Mouse (Mus musculus): ENCODE results near the gene Klra8. TPM values are rescaled to one million over a fixed set of nuclear protein-coding genes. Genes with fewer than 3 reads are reported as not detected.
"Not testable (repeated sequence)": the region's sequence is repeated elsewhere in the genome, so short reads cannot be mapped to it uniquely, and the experiment has no call there.

The Klra8 gene
- not detected in 2 replicates for polyA plus RNA-seq (2015; fragmentation: Nextera tagmentation; extraction: Ambion mirVana)

DNA sequence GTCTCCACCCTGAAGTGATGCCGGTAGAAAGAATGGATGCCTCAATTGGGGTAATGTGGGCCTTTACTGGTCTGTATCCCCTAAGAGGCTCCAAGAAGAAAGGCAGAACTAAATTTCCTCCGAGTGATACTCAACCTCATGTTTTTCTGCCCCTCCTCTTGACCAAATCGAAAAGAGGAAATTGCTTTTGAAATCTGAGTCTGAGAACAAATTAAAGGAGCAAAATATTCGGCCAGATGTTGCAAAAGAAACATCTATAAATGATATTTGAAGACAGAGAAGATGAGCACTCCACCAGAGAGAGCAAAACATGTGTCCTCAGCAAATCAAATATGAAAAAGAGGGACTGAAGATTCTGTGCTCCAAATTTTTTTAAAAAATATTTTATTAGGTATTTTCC lies at the start of gene Klra8:
Gene Klra8 (minus strand): TSS at position 101 of the 400 bp plus-strand sequence.
- not testable (repeated sequence) for H3K4me1 ChIP-seq; H3K27ac ChIP-seq; H3K9ac ChIP-seq; H3K4me2 ChIP-seq; H3K4me3 ChIP-seq; ATAC-seq (replicated peaks); H3K27me3 ChIP-seq (replicated peaks); H3K9me3 ChIP-seq; H3K36me3 ChIP-seq (replicated peaks)
- WGBS, result 67% methylated on average over 4 of the region's 4 CpGs

- Histone ChIP-seq H3K4me1 (no peaks in the 10 kb centered on the region), H3K9me3 (no peaks in the 10 kb centered on the region), H3K27ac (no peak overlapping the region), H3K4me2 (no peak overlapping the region), H3K4me3 (no peak overlapping the region), H3K9ac (no peak overlapping the region), H3K36me3 (replicated peaks) (no peaks in the 10 kb centered on the region), H3K27me3 (replicated peaks) (no peaks in the 10 kb centered on the region)
- ATAC-seq (replicated peaks), result no peak
- WGBS, result 81% methylated on average over 1 of the region's 1 CpGs
These were observed 19.2 kb downstream of the Klra8 start for GRCm38 (mm10) chr6:130110485-130110884.

DNA sequence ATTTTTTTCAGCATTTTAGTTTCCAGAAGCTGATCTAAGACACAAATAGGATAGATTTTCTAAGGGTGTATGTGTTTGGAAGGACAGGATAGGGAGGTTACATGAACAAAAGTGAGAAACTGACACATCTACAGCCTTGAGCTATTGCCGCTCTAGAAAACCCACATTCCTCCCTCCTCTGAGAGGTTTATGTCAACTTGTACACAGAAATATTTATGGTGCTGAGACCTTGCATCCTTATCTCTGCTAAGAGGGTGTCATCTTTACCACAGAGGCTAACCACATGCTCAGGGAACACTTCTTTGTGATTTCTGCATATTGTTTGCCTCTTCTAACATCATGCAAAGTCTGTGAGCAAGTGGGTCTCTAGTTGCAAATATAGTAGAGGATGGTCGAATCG lies 27.0 kb downstream of the Klra8 start:
- not testable (repeated sequence) for ATAC-seq (replicated peaks); H3K9ac ChIP-seq; H3K36me3 ChIP-seq (replicated peaks); H3K27ac ChIP-seq; H3K4me2 ChIP-seq; H3K4me1 ChIP-seq; H3K9me3 ChIP-seq; H3K27me3 ChIP-seq (replicated peaks); H3K4me3 ChIP-seq
- WGBS, result 93% methylated on average over 3 of the region's 3 CpGs

GRCm38 (mm10) chr6:130092336-130092948 lies 37.3 kb downstream of the Klra8 start:
- H3K4me3 ChIP-seq, result no peak overlapping the region
- H3K27ac ChIP-seq, result no peak overlapping the region
- no peaks in the 10 kb centered on the region for H3K27me3 ChIP-seq (replicated peaks)

DNA sequence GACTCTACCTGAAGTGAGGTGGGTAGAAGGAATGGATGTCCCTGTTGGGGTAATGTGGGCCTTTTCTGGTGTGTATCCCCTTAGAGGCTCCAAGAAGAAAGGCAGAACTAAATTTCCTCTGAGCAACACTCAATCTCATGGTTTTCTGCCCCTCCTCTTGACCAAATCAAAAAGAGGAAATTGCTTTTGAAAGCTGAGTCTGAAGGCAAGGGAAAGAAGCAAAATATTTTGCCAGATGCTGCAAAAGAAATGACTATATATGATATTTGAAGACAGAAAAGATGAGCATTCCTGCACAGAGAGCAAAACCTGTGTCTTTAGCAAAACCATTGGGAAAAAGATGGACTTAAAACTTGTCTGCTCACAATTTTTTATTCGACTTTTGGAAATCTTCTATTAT lies 62.5 kb downstream of the Klra8 start, which contains the start of gene Klra4:
Gene Klra4 (minus strand): TSS at position 101 of the 400 bp plus-strand sequence.
- H3K36me3 ChIP-seq (replicated peaks); H3K9ac ChIP-seq; H3K27me3 ChIP-seq (replicated peaks); H3K4me3 ChIP-seq; H3K27ac ChIP-seq; H3K4me2 ChIP-seq; H3K9me3 ChIP-seq; ATAC-seq (replicated peaks); H3K4me1 ChIP-seq: not testable (repeated sequence)
- 60% methylated on average over 1 of the region's 1 CpGs for WGBS

More at GRCm38 (mm10) chr6:130092336-130092948, 37.3 kb downstream of the Klra8 start:
- ATAC-seq (replicated peaks), result no peak
- 77% methylated on average over 5 of the region's 5 CpGs for WGBS
- Histone ChIP-seq H3K9me3 (no peaks in the 10 kb centered on the region; the same call in 1 of the 2 replicates), H3K9ac (no peak overlapping the region), H3K36me3 (replicated peaks) (no peaks in the 10 kb centered on the region), H3K4me2 (no peak overlapping the region), H3K4me1 (no peaks in the 10 kb centered on the region)

Other genes starting within 250 kb of the Klra8 start
- not detected in 2 replicates for gene Klra5, start 212.2 kb downstream of the Klra8 start, polyA plus RNA-seq (2015; fragmentation: Nextera tagmentation; extraction: Ambion mirVana)
- not detected in 2 replicates for gene Klra6, start 102.9 kb downstream of the Klra8 start, polyA plus RNA-seq (2015; fragmentation: Nextera tagmentation; extraction: Ambion mirVana)
- not detected in 2 replicates for gene Klra4, start 62.6 kb downstream of the Klra8 start, polyA plus RNA-seq (2015; fragmentation: Nextera tagmentation; extraction: Ambion mirVana)
- not detected in 2 replicates for gene Klra9, start 63.2 kb upstream of the Klra8 start, polyA plus RNA-seq (2015; fragmentation: Nextera tagmentation; extraction: Ambion mirVana)
- gene Klra7, start 103.4 kb upstream of the Klra8 start, polyA plus RNA-seq (2015; fragmentation: Nextera tagmentation; extraction: Ambion mirVana), result not detected in 2 replicates
- gene Klra10, start 152.0 kb upstream of the Klra8 start, polyA plus RNA-seq (2015; fragmentation: Nextera tagmentation; extraction: Ambion mirVana), result not detected in 2 replicates
- gene Klra3, start 207.7 kb upstream of the Klra8 start, polyA plus RNA-seq (2015; fragmentation: Nextera tagmentation; extraction: Ambion mirVana), result not detected in 2 replicates